Mouse (Mus musculus) kidney, adult 18-20 months (tissue): ENCODE measurements around the gene Tmeff1.
A peak's percentile ranks its signal among the peaks of the same experiment; 100 is the strongest.

ENCODE experiments used
- DNase-seq: peaks from one replicate; pipeline ENCODE4 v3.0.0; 2021

Gene Tmeff1

DNA sequence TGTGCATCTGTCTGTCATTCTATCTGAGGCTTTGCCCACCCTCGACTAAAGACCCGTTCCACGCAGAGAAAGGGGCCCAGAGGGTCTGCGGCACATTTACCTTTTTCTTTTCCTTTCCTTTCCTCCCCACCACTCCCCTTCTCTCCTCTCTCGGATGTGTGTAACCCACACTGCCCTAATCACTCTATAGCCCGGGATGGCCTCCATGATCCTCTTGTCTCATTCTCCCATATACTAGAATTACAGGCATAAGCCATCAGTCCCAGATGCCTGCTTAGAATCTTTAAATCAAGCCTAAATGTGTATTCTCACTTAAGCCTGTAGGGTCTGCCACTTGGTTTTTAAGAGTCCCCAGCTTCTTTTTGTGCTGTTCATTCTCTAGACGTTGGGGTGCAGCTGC is 8.6 kb upstream of the Tmeff1 start:
- no peak for DNase-seq

GRCm38 (mm10) chr4:48577831-48578230 is 7.1 kb upstream of the Tmeff1 start:
- DNase-seq, result no peak

GRCm38 (mm10) chr4:48578399-48578798 is 6.6 kb upstream of the Tmeff1 start:
- no peak for DNase-seq

DNA sequence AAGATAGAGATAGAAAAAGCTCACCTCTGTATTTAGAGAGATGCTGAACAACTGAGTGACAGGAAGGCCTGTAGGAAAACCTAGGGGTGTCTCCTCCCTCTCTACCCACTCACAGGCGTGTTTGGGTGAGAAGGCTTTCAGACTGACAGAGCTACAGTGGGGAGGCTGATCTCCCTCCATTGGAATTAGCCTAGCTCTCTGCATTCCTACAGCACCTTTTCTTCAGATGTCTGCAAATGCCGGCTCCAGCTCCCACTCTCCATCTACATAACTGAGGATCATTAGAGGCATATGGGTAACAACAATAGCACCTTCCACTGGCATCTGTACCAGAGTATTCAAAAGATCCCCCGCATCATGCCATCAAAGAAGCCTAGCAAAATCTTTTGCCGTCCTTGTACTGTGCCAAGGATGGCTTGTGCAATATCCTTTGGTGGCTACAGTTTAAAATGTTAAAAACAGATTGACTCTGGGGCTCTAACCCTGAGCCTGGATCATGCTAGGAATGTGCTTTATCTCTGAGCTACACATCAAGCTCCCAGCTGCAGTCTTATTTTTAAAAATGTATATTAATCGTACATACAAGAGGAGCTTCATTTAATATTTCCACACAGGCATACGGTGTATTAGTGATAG is 5.4 kb upstream of the Tmeff1 start:
- no peak for DNase-seq

- no peak for DNase-seq
These were observed 3.8 kb upstream of the Tmeff1 start for GRCm38 (mm10) chr4:48581201-48581600.

- DNase-seq, result no peak
These were observed 3.0 kb upstream of the Tmeff1 start for GRCm38 (mm10) chr4:48581993-48582392.

DNA sequence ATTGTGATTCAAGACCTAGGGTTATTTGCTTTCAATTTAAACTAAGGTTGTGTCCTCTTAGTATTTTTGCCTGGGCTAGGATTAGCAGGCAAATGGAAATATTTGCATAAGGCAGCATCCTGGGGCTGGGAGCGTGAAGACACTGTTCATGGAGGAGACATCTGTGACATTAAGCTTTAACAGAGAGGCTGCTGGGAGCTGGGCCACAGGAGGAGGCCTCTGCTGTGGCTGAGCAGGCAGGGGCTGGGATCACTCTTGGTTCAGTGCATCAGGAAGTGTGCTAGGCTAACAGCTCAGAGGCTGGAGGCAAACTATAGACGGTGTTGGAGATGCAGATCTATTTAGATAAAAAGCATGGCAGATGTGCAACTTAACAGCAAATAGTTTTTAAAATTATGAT is 2.0 kb upstream of the Tmeff1 start:
- no peak for DNase-seq

GRCm38 (mm10) chr4:48585241-48586098 is 496 bp downstream of the Tmeff1 start:
- DNase-seq, result peak; percentile 46

DNA sequence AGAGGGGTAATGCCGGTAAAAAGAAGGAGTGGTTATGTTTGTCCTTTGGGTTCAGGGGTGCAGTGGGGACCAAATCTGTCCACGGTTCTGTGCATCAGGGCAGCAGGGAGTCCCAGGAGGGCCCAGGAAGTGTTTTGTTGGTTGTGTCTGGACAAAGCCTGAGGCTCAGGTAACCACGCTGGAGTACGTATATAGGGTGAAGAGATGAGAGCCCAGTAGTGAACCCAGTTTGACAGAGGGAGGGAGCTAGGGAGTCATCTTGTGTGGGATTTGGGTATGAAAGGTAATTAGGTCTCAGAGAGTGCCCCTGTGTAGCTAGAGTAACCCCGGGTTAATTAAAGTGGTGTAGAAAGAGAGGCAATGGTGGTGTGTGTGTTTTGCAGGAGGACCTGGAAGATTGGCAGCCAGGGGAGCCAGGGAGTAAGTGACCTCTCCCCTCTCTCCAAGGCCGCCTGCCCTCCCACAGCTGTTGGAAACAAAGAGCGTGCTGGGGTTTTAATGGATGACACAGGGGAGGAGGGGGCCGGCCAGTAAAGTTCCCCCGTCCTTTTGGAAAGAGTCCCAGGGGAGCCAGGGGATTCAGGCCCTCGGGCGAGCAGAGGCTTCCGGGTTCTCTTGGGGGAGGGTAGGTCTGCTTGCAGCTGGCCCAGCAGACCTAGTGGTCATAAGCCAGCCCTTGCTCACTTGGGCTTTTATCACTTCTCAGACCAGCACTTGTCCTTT is 1.3 kb downstream of the Tmeff1 start:
- peak; percentile 2 for DNase-seq

DNA sequence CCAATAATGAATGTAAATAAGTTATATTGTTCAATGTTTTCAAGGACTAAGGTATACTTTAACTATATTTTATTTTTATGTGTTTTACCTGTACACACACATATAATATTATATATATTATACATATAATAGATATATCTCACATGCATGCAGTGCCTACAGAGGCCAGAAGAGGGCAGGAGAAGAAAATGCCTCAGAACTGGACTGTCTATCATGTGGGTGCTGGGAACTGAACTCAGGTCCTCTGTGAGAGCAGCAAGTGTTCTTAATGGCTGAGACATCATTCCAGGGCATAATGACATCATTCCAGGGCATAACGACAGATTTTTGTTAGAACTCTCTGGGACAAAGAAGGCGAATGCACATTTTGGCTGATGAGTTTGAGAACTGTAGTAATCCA is 2.6 kb downstream of the Tmeff1 start:
- DNase-seq, result no peak

GRCm38 (mm10) chr4:48588576-48588975 is 3.6 kb downstream of the Tmeff1 start:
- DNase-seq, result no peak

- no peak for DNase-seq
These were observed 5.9 kb downstream of the Tmeff1 start for GRCm38 (mm10) chr4:48590862-48591261.

- DNase-seq, result no peak
These were observed 6.4 kb downstream of the Tmeff1 start for GRCm38 (mm10) chr4:48591390-48591789.

DNA sequence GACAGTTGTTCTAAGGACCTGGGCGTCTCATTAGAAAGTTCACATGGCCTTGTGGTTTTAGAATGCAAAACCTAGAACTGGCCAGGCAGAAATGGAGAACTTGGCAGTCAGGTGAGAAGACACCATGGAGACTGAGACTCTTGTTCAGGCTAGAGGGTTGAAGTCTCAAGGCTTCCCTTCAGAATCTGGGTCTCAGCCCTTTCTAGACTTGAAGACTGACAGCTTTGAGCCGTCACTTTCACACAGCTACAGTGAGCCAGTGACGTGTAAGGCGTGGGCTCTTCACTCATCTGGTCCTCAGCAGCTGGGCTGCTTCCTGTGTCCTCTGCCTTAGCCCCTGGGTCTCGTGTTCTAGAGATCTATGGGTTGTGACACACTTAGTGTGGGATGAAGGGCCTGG is 7.4 kb downstream of the Tmeff1 start:
- no peak for DNase-seq

DNA sequence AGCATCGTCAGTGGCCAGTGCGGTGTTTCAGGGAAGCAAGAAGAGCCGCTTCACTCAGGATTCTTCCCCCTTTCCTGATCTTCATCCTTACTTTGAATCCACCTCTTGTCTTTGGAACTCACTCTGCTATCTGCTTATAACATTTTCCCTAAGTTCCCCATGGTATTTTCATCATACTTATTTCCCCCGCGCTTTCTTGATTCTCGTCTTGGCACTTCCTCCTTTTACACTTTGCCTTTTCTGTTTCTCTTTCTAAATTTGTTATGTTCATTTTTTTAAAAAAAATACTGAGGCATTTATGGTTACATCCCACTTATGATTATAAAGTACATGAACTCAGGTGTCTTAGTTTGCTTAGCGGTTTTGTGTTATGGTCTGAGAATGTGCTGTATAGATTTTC is 7.9 kb downstream of the Tmeff1 start:
- DNase-seq, result no peak

- no peak for DNase-seq
These were observed 11.1 kb downstream of the Tmeff1 start for GRCm38 (mm10) chr4:48596111-48596510.

- no peak for DNase-seq
These were observed 20.7 kb downstream of the Tmeff1 start for GRCm38 (mm10) chr4:48605650-48606049.

DNA sequence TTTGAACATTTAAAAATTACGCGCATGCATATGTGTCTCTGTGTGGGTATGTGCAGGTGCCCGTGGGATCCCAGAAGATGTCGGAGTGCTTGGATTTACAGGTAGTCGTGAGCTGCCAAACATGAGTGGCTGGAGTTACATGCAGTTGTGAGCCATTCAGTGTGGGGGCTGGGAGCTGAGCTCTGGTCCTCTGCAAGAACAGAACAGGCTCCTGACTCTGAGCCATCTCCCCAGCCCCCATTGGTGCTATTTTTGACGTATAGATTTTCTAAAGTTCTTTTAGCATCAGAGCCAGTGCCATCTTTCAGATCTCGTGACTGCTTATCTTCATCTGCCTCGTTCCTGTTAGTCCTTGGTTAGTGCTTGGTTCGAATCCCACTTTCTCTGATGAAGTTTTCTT is 24.5 kb downstream of the Tmeff1 start:
- DNase-seq, result no peak

DNA sequence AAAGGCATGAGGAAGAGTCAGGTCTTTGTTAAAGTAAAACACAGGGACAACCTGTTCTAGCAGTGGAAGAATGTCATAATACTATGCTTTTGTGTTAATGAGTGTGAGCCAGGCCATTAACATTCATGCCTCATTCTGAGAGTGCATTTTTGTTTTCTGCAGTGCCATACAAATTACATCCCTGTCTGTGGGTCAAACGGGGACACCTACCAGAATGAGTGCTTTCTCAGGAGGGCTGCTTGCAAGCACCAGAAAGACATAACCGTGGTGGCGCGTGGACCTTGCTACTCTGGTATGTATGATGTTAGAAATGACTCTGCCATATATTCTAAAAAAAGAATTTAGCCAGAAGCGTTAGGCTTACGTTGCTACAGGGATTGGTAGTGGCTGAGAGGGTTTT is 25.3 kb downstream of the Tmeff1 start:
- DNase-seq, result no peak

DNA sequence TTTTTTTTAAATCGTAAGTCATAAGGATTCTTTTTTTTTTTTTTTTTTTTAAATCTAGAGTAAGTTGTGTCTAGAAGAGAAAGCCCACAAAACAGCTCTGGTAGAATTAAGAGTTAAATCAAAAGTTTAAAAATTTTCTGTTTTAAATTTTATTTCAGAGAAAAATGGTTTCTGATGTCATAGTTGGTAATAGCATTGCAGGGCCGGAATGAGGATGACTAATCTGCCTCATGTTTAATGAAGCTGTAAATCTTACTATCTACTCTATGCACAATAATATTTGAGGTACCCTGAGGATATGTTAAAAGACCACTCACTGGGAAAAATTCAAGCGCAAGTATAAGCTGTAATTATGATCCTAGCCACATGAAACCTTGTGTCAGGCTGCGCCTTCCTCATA is 30.5 kb downstream of the Tmeff1 start:
- DNase-seq, result no peak

- DNase-seq, result no peak
These were observed 32.2 kb downstream of the Tmeff1 start for GRCm38 (mm10) chr4:48617201-48617600.

DNA sequence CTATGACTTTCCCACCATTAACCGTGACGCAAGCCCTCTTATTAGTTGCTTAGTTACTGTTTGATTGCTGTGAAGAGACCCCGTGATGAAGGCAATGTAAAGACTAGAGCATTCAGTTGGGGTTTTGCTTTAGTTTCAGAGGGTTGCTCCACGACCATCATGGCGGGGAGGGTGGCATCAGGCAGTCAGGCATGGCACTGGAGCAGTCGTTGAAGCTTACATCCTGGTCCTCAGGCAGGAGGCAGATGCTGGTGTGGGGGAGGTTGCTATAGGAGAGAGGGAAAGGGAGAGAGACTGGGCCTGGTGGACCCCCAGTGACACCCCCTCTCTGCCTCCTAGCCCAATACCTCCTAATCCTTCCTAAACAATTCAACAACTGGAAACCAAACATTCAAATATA is 35.1 kb downstream of the Tmeff1 start:
- DNase-seq, result no peak

DNA sequence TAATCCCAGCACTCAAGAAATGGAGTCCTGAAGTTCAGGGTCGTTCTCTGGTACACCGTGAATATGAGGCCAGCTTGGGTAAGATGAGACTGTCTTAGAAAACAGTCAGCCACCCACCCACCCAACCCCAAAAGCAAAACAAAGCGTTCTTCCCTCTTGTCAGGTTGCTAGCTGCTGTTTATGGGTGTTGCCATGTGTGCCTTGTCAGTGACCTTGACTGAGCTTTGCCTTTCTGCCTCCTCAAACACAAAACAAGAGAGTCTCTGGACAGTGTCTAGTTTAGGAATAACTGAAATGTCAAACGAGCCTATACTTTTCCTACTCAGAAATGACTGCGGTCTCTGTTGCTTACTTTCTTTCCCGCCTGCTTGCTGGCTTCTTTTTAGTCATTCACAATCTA is 37.3 kb downstream of the Tmeff1 start:
- no peak for DNase-seq

DNA sequence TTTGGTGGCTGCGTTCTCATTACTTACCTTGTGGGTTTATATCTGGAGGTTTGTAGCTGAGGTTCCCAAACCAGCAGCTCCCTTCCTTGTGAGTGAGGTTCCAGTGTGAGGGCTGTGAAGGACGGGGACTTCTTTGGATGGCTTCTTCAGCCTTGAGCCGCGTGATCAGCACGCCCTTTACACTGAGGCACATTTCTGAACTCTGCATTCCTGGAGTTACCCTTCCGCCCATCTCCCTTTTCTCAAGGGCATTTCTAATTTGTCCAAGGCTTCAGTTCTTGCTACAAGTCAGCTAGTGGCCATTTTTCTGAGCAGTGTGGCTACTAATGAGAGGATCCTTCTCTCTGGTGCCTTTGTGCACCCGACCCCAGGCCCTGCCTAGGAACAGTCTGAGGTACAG is 38.0 kb downstream of the Tmeff1 start:
- DNase-seq, result no peak
